Mouse (Mus musculus) MEL-GATA-1-ER (cell line): ENCODE measurements around the gene Sycp2l.
"Not testable (repeated sequence)": the region's sequence is repeated elsewhere in the genome, so short reads cannot be mapped to it uniquely, and the experiment has no call there.

ENCODE experiments used
- DNase-seq: peaks from one replicate; pipeline ENCODE4 v3.0.0-alpha.2; 2012; ENCODE audit warnings: low read depth; ENCODE audit errors: extremely low read depth

The Sycp2l gene

DNA sequence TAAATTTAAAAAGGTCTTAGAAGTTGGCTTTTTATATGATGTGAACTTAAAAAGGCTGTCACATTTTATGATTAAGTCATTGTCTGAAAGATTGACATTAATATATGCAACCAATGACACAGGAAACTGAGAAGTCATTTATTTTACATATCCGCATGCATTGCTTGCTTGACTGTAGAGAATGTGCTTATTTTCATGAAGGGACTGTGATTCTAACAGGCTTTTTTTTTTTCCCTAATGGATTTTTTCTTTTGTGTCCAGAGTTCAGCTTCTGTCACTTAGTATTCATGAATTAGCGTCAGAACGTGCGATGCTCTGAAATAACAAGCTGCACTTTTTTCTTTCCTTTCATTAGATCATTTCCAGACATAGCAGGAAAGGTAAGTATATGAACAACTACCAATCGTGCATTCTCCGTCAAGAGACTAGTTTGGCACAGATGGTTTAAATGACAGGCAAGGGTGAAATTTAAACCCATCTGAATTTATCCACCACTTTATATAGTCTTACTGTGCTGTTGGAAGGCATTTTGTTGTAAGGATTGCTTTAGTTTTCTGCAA lies 9.6 kb downstream of the Sycp2l start:
- no peak for DNase-seq

DNA sequence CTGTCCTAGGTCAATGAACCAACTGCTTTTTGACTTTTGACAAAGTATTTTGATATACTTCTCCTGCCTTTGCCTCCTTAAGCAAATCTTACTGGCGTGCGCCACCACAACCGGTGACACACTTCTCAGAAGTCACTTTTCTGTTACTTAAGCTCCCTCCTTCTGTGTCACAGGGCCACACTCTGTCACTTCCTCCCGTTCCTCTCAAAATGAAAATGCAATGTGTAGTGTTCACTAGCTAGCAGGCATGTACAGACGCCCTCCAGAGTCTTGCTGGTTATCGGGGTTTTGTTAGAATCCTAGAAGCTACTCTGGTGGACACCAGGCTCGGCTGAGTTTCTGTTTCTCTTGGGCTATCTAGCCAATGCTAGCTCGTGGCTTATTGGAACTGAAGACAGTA lies 14.2 kb downstream of the Sycp2l start:
- no peak for DNase-seq

GRCm38 (mm10) chr13:41129061-41129460 lies 15.0 kb downstream of the Sycp2l start:
- no peak for DNase-seq

- peak; percentile 21 for DNase-seq
These were observed 20.8 kb downstream of the Sycp2l start for GRCm38 (mm10) chr13:41134901-41135300.

DNA sequence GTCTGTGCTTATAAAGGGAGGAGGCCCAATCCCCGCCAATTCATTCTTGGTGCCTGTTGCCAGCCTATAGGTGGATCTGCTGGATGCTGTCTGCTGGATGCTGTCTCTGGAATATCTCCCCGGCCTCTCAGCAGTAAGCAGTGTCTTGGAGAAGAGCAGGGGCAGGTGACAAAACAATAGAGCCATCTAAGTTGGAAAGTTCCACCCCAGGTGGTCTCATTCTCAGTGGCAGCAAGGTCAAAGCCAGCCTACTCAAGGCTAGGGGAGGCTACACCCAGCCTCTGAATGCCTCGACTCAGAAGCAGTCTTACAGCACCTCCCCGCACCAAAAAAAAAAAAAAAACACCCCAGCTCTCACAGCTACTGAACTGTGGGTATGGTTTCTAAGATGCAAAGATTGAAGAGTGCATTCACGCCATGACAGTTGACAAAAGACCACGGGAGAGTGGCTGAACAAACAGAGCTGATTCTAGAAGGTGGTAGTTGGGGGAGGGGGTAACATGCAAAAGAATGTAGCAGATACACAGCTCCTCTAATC lies 31.4 kb downstream of the Sycp2l start:
- DNase-seq, result no peak

GRCm38 (mm10) chr13:41146271-41146670 lies 32.2 kb downstream of the Sycp2l start:
- DNase-seq, result peak; percentile 44

GRCm38 (mm10) chr13:41153146-41153545 lies 39.0 kb downstream of the Sycp2l start:
- DNase-seq, result no peak

DNA sequence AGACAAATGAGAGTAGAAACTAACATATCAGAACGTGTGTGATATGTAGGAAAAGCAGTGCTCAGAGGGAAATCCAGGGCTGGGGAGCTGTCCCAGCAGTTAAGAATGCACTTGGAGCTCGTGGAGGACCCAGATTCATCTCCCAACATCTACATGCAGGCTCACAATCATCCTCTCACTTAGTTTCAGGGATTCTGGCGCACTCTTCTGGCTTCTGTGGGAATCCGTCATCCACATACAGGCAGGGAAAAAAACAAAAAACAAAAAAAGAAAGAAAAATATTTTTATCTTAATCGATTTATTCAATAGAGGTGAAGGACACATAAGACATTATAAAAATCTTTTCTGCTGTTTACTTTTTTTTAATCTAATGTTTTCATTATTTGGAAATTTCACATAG lies 44.3 kb downstream of the Sycp2l start:
- no peak for DNase-seq

- DNase-seq, result no peak
These were observed 73.8 kb downstream of the Sycp2l start for GRCm38 (mm10) chr13:41187886-41188285.

DNA sequence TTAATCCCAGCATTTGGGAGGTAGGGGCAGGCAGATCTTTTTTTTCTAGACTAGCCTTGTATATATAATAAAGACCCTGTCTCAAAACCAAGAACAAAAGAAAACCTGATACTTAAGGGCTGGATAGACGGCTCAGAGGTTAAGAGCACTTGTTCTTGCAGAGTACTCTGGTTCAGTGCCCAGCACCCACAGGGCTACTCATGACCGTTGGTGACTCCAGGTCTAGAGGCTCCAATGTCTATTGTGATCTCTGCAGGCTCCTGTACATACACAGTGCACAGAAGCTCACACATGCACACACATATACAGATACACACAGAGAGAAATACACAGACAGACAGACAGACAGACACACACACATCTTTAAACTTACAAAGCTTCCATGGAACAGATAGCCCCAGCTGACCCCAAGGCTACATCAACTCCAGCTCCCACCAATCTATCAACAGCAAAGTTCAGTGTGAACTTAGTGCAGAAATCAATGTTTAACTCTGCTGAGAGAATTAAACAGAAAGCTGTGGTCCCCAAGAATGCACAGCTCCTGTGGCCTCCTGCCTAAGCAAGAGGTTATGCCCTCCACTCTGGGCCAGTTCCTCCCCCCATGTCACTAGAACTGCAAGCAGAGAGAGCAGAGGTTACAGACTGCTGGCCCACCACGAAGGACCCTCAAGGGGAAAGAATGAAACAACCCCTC lies 81.7 kb downstream of the Sycp2l start:
- DNase-seq, result no peak

DNA sequence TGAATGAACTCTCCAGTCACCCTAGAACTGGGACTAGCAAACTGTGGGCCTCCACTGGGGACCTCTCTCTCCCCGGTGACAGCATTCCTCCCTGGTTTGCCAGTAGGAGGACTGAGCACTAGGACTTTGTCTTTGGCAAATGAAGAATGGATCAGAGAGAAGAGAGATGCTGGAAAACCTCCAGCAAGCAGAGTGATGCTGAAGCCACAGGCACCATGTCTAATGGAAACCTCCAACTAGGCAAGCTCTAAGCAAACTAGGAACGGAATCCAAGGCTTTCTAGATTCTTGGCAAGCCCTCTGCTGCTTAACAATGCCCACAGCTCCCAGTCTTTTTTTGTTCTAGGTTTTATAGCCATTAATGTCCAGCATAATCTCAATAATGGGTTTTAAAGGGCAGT lies 86.8 kb downstream of the Sycp2l start:
- DNase-seq, result no peak

- DNase-seq, result no peak
These were observed 89.2 kb downstream of the Sycp2l start for GRCm38 (mm10) chr13:41203289-41203688.

GRCm38 (mm10) chr13:41203691-41204090 lies 89.6 kb downstream of the Sycp2l start:
- DNase-seq, result no peak

GRCm38 (mm10) chr13:41205568-41205967 lies 91.5 kb downstream of the Sycp2l start:
- not testable (repeated sequence) for DNase-seq

DNA sequence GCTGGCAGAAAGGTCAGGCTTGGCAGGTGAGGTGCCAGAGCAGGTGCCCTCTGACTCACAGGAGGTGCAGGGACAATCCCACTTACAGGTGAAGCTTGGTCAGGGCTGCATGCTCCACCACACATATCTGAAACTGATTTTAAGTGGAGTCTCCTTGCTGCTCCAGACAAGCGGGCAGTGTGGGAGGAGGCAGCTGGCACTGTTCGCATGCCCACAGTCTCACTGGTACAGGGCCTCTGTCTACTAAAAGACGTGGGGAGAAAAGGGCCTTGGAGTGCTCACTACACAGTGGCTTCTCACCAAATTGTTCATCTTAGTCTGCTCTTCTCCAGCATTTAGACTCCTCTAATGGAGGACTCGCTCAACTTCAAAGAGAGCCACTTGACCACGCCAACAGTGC lies 92.1 kb downstream of the Sycp2l start:
- DNase-seq, result no peak

- no peak for DNase-seq
These were observed 97.2 kb downstream of the Sycp2l start for GRCm38 (mm10) chr13:41211276-41211675.

- DNase-seq, result no peak
These were observed 98.6 kb downstream of the Sycp2l start for GRCm38 (mm10) chr13:41212558-41213322.

- DNase-seq, result no peak
These were observed 101.6 kb downstream of the Sycp2l start for GRCm38 (mm10) chr13:41215669-41216068.

- no peak for DNase-seq
These were observed 102.1 kb downstream of the Sycp2l start for GRCm38 (mm10) chr13:41216236-41216635.

DNA sequence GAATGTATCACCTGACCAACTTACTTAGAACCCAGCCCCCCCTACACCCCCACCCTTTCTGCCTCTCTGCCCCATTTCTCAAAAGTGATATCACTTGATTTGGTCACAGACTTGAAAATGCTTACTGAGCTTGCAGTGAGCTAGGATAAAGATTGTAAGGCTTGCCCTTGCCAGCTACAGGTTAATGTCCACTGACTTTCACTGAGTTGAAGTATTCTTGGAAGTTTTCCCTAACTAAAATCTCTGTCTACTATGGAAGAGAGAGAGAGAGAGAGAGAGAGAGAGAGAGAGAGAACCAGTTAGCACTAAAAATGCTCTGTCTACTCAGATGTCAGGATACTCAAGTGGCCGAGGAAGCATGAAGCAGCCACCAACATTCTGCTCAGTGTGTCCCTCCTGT lies 104.9 kb downstream of the Sycp2l start:
- DNase-seq, result no peak

- DNase-seq, result no peak
These were observed 105.7 kb downstream of the Sycp2l start for GRCm38 (mm10) chr13:41219687-41220303.

GRCm38 (mm10) chr13:41220304-41220834 lies 106.3 kb downstream of the Sycp2l start, which contains the start of gene Elovl2:
Elovl2 (minus strand) TSS chr13:41220405.
- DNase-seq, result no peak
